Mouse (Mus musculus) retina, postnatal 7 days (tissue): ENCODE results near the gene Ctns.
A peak's percentile ranks its signal among the peaks of the same experiment; 100 is the strongest.

Experiments
- DNase-seq: peaks from one replicate; pipeline ENCODE4 v3.0.0-alpha.2; 2012; ENCODE audit warnings: low read depth, low spot score

Ctns gene

GRCm38 (mm10) chr11:73144261-73144681 lies 54.6 kb downstream of the Ctns start:
- DNase-seq: no peak

- peak; percentile 81 for DNase-seq
Observed at GRCm38 (mm10) chr11:73137591-73138501, 61.0 kb downstream of the Ctns start, which contains the start of gene Haspin. Haspin (minus strand) TSS chr11:73138294.

DNA sequence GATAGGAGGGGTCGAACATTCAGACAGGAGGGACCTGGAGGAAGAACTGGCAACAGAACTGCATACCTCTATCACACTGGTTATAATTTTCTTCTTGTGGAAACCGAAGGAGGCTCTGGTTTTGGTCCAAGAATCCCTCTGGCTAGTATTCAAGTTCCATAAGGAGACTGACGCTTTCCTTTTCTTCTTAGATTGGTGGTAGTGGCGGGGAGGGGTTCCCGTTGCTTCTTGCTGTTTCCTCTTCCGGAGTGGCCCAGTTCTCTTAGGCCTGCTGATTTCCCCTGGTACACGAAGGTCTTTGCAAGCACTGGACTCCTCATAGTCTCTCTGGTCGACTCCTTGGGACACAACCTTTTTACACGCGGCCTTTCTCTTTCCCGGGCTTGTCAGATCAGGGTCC lies 61.7 kb downstream of the Ctns start:
- DNase-seq: no peak

- no peak for DNase-seq
Observed at GRCm38 (mm10) chr11:73136587-73136986, 62.3 kb downstream of the Ctns start.

DNA sequence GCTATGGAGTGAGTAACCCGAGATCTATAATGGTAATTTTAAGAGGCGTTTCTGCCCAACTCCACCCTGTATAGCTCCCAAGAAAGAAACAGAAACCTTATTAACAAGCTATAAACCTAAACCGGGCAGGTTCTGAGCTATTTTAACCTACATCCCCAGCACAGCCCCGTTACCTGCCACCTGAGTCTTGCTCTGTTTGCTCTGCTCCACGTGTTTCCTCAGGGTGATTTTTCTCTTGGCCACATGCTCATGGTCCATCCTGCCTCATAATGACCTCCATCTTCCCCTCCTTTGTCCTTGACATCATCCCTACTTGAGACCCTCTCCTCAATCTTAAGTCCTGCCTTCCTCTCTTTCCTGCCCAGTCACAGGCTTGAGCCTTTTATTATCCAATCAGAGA lies 64.6 kb downstream of the Ctns start:
- DNase-seq: no peak
